In genomic region chr11:45296772-45297171, GRCm38 (mm10) we compare ENCODE assay signal across 22 mouse cellular contexts.
DNase-seq lines count a peak whose midpoint lies in the region; ATAC-seq and TF ChIP-seq lines count a peak whose summit lies in the region.
"Had no signal": no experiment of that assay in that cellular context is flagged by ENCODE, and none has a peak within 500 bp of the region (broad histone marks: within the 10 kb centered on the region; RNA-seq: fewer than 3 reads in every experiment).

No protein-coding gene starts in this region.

- TF ChIP-seq POLR2A in embryonic fibroblast, embryonic 13.5 days (IDR thresholded peaks at IDR 0.05; ENCODE audit: low read depth, low read length), result no peak

- no peak for TF ChIP-seq EP300 in heart, postnatal 0 days (IDR thresholded peaks at IDR 0.05; ENCODE audit: low read depth)

- ATAC-seq in heart, postnatal 0 days (ENCODE audit: insufficient read depth, low read depth), result no peak
- no peak for ATAC-seq in heart, embryonic 12.5 days (ENCODE audit: insufficient number of reproducible peaks, low FRiP score)
- ATAC-seq: forebrain, embryonic 14.5 days; hindbrain, postnatal 0 days; intestine, postnatal 0 days had no signal

- no peak for TF ChIP-seq CTCF in heart, postnatal 0 days (IDR thresholded peaks at IDR 0.05; ENCODE audit: low read depth)
- no peak for TF ChIP-seq CTCF in embryonic fibroblast, embryonic 13.5 days (IDR thresholded peaks at IDR 0.05; ENCODE audit: borderline replicate concordance, insufficient read depth, low read length)

- H3K4me3 ChIP-seq in heart, postnatal 0 days (ENCODE audit: low read depth, low read length), result no peak overlapping the region
- no peak overlapping the region for H3K4me3 ChIP-seq in heart, embryonic 12.5 days
- H3K4me3 ChIP-seq in embryonic fibroblast, embryonic 13.5 days (ENCODE audit: insufficient read depth, low read length), result no peak overlapping the region
- H3K4me3 ChIP-seq: heart, embryonic 10.5 days; hindbrain, embryonic 10.5 days; liver, embryonic 13.5 days had no signal

- H3K4me1 ChIP-seq in heart, postnatal 0 days (ENCODE audit: control insufficient read depth, insufficient read depth), result no peaks in the 10 kb centered on the region
- no peaks in the 10 kb centered on the region for H3K4me1 ChIP-seq in heart, embryonic 12.5 days (replicated peaks)
- peaks cover 11% of the 10 kb centered on the region for H3K4me1 ChIP-seq in embryonic fibroblast, embryonic 13.5 days (ENCODE audit: control insufficient read depth, insufficient read depth, low read length)
- H3K4me1 ChIP-seq: heart, embryonic 10.5 days; hindbrain, embryonic 10.5 days; liver, embryonic 13.5 days had no signal

- no peak overlapping the region for H3K27ac ChIP-seq in heart, postnatal 0 days (ENCODE audit: low read depth)
- no peak overlapping the region for H3K27ac ChIP-seq in heart, embryonic 12.5 days (ENCODE audit: poor library complexity, severe bottlenecking)
- peak overlapping the region; percentile 85 for H3K27ac ChIP-seq in embryonic fibroblast, embryonic 13.5 days (ENCODE audit: insufficient read depth, low read length)
- H3K27ac ChIP-seq: heart, embryonic 10.5 days; hindbrain, embryonic 10.5 days; hindbrain, postnatal 0 days; liver, embryonic 13.5 days had no signal

- no peaks in the 10 kb centered on the region for H3K27me3 ChIP-seq in heart, postnatal 0 days (ENCODE audit: control insufficient read depth, insufficient read depth, low read length)
- no peaks in the 10 kb centered on the region for H3K27me3 ChIP-seq in heart, embryonic 12.5 days (replicated peaks)
- H3K27me3 ChIP-seq: liver, embryonic 13.5 days had no signal

- no peak overlapping the region for H3K4me2 ChIP-seq in heart, postnatal 0 days (ENCODE audit: low read depth, low read length)
- no peak overlapping the region for H3K4me2 ChIP-seq in heart, embryonic 12.5 days
- H3K4me2 ChIP-seq: liver, embryonic 13.5 days; lung, embryonic 14.5 days had no signal

- DNase-seq in heart, postnatal 0 days (ENCODE audit: low spot score), result peak; percentile 11
- DNase-seq in adipocyte (ENCODE audit: low spot score), result peak; percentile 15
- no peak for DNase-seq in B cell, adult 2 months
- DNase-seq in urinary bladder, adult 2 months (ENCODE audit: low spot score), result no peak
- DNase-seq in adrenal gland, adult 18-20 months (ENCODE audit: low spot score in 2 of 2), result no peak
- DNase-seq: cerebellum, adult 18-20 months; cerebellum, postnatal 14 days; gastrocnemius, postnatal 10 days; heart, postnatal 10 days; kidney, postnatal 4 days; liver, embryonic 13.5 days; lung, embryonic 14.5 days; midbrain, embryonic 14.5 days; right cerebral cortex, postnatal 14 days; spleen, adult 18-20 months had no signal

- H3K9me3 ChIP-seq in heart, postnatal 0 days (replicated peaks; ENCODE audit: control insufficient read depth, low read length), result no peaks in the 10 kb centered on the region
- H3K9me3 ChIP-seq in heart, embryonic 12.5 days (replicated peaks), result no peaks in the 10 kb centered on the region
- H3K9me3 ChIP-seq: heart, embryonic 10.5 days; hindbrain, embryonic 10.5 days; liver, embryonic 13.5 days had no signal

- H3K9ac ChIP-seq in heart, postnatal 0 days (replicated peaks; ENCODE audit: low read depth, low read length), result no peak overlapping the region
- no peak overlapping the region for H3K9ac ChIP-seq in heart, embryonic 12.5 days
- H3K9ac ChIP-seq: liver, embryonic 13.5 days; lung, embryonic 14.5 days had no signal

- H3K36me3 ChIP-seq in heart, postnatal 0 days (replicated peaks; ENCODE audit: control insufficient read depth, insufficient read depth, low read length), result no peaks in the 10 kb centered on the region
- H3K36me3 ChIP-seq in heart, embryonic 12.5 days, result no peaks in the 10 kb centered on the region
- H3K36me3 ChIP-seq: heart, embryonic 10.5 days; hindbrain, embryonic 10.5 days; liver, embryonic 13.5 days had no signal

- 43% methylated on average over 2 of the region's 2 CpGs for WGBS in heart, postnatal 0 days
- WGBS in heart, embryonic 12.5 days, result 59% methylated on average over 2 of the region's 2 CpGs

Comparison
In these comparisons a context has a peak if more than half of its experiments do, and no peak if none do; other contexts are left out.
1. DNase-seq: peak in heart, postnatal 0 days (single experiment) and adipocyte (single experiment); none in B cell, adult 2 months (0 of 2), urinary bladder, adult 2 months (single experiment) and adrenal gland, adult 18-20 months (0 of 2).